Mouse (Mus musculus) forebrain, embryonic 14.5 days (tissue): ENCODE results near the gene Rab4b. TPM values are rescaled to one million over a fixed set of nuclear protein-coding genes. Genes with fewer than 3 reads are reported as not detected.
A peak's percentile ranks its signal among the peaks of the same experiment; 100 is the strongest.

Experiments
- ATAC-seq: fragments of 200-750 bp; cut with Nextera tagmentation; 2 replicates; pipeline ENCODE4 v1.8.0; 2017; ENCODE audit warnings: mild to moderate bottlenecking, moderate library complexity
- DNase-seq: peaks from one replicate; pipeline ENCODE4 v3.0.0-alpha.2; 2015; ENCODE audit warnings: low spot score
- H3K27ac ChIP-seq: fragments of 300-500 bp; sonication (generic); 2 replicates; pipeline ENCODE4 v1.5.1; 2014; ENCODE audit warnings: low read depth, mild to moderate bottlenecking, control low read depth, low read length, moderate library complexity
- H3K27me3 ChIP-seq: fragments of 300-500 bp; sonication (generic); replicated peaks from 2 replicates; pipeline ENCODE4 v1.6.1; 2014; ENCODE audit warnings: low read length, control low read depth, mixed read lengths; ENCODE audit not compliant: control insufficient read depth, insufficient read depth
- H3K36me3 ChIP-seq: fragments of 300-500 bp; sonication (generic); 2 replicates; pipeline ENCODE4 v1.6.1; 2014; ENCODE audit warnings: low read length, control low read depth; ENCODE audit not compliant: control insufficient read depth, insufficient read depth
- H3K4me1 ChIP-seq: fragments of 300-500 bp; sonication (generic); 2 replicates; pipeline ENCODE4 v1.6.1; 2014; ENCODE audit warnings: antibody characterized with exemption, low read length, control low read depth; ENCODE audit not compliant: control insufficient read depth, insufficient read depth
- H3K4me2 ChIP-seq: fragments of 300-500 bp; sonication (generic); 2 replicates; pipeline ENCODE4 v1.6.1; 2014; ENCODE audit warnings: mild to moderate bottlenecking, control low read depth, low read length
- H3K4me3 ChIP-seq: fragments of 300-500 bp; sonication (generic); 2 replicates; pipeline ENCODE4 v1.5.1; 2014; ENCODE audit warnings: low read depth, low read length, control low read depth
- H3K9ac ChIP-seq: fragments of 300-500 bp; sonication (generic); 2 replicates; pipeline ENCODE4 v1.6.1; 2014; ENCODE audit warnings: mild to moderate bottlenecking, low read length, control low read depth, moderate library complexity
- H3K9me3 ChIP-seq: fragments of 300-500 bp; sonication (generic); replicated peaks from 2 replicates; pipeline ENCODE4 v1.6.1; 2016; ENCODE audit warnings: low read length, control low read depth, mixed read lengths; ENCODE audit not compliant: control insufficient read depth
- WGBS: fragments of 180-500 bp; shearing (Covaris S2); extraction: QIAGEN DNeasy Blood & Tissue Kit; methylation state at CpG from one replicate; pipeline ENCODE4 v1.1.7; 2014; 5-methylcytosine and 5-hydroxymethylcytosine counted together
- polyA plus RNA-seq: library from polyadenylated mRNA; unstranded; fragments of >200 nt; fragmentation: Nextera tagmentation; extraction: Ambion mirVana; gene quantifications from 2 replicates; pipeline ENCODE4 v1.2.1, GENCODE M21; 2014

Rab4b gene
- polyA plus RNA-seq, 1 experiment from 2014 or later = 75.8 TPM

- no peaks in the 10 kb centered on the region for H3K9me3 ChIP-seq
- peak overlapping the region; percentile 78 for H3K4me2 ChIP-seq
- no peaks in the 10 kb centered on the region for H3K27me3 ChIP-seq
- H3K4me3 ChIP-seq = peak overlapping the region; percentile 72
- H3K4me1 ChIP-seq = peaks cover 40% of the 10 kb centered on the region
- H3K27ac ChIP-seq = peak overlapping the region; percentile 98
- peak overlapping the region; percentile 90 for H3K9ac ChIP-seq
- peaks cover 36% of the 10 kb centered on the region for H3K36me3 ChIP-seq
- ATAC-seq (peak; percentile 76), DNase-seq (peak; percentile 85)
- WGBS = under 1% methylated on average over 28 of the region's 43 CpGs
These were observed 12.5 kb downstream of the Rab4b start for GRCm38 (mm10) chr7:27166229-27166613.

- peak overlapping the region; percentile 78 for H3K4me2 ChIP-seq
- peak overlapping the region; percentile 90 for H3K9ac ChIP-seq
- peak overlapping the region; percentile 98 for H3K27ac ChIP-seq
- H3K9me3 ChIP-seq = no peaks in the 10 kb centered on the region
- H3K27me3 ChIP-seq = no peaks in the 10 kb centered on the region
- H3K4me1 ChIP-seq = peaks cover 40% of the 10 kb centered on the region
- DNase-seq = no peak
- ATAC-seq = no peak
- H3K36me3 ChIP-seq = peaks cover 37% of the 10 kb centered on the region
- 4% methylated on average over 8 of the region's 8 CpGs for WGBS
- peak overlapping the region; percentile 72 for H3K4me3 ChIP-seq
These were observed 13.0 kb downstream of the Rab4b start for GRCm38 (mm10) chr7:27165696-27166095.

- Histone ChIP-seq H3K4me2 (peak overlapping the region; percentile 78), H3K4me3 (peak overlapping the region; percentile 72), H3K27ac (no peak overlapping the region), H3K36me3 (peaks cover 42% of the 10 kb centered on the region), H3K27me3 (no peaks in the 10 kb centered on the region), H3K4me1 (peaks cover 43% of the 10 kb centered on the region), H3K9ac (peak overlapping the region; percentile 90), H3K9me3 (no peaks in the 10 kb centered on the region)
- no peak for DNase-seq
- 72% methylated on average over 19 of the region's 23 CpGs for WGBS
- ATAC-seq = no peak
These were observed 13.6 kb downstream of the Rab4b start for GRCm38 (mm10) chr7:27165007-27165655.

- peak overlapping the region; percentile 72 for H3K4me3 ChIP-seq
- peaks cover 44% of the 10 kb centered on the region for H3K4me1 ChIP-seq
- no peaks in the 10 kb centered on the region for H3K9me3 ChIP-seq
- H3K4me2 ChIP-seq = peak overlapping the region; percentile 78
- H3K27ac ChIP-seq = no peak overlapping the region
- no peaks in the 10 kb centered on the region for H3K27me3 ChIP-seq
- H3K9ac ChIP-seq = peak overlapping the region; percentile 49
- ATAC-seq (no peak), DNase-seq (no peak)
- WGBS = 87% methylated on average over 33 of the region's 33 CpGs
- H3K36me3 ChIP-seq = peaks cover 47% of the 10 kb centered on the region
These were observed 14.4 kb downstream of the Rab4b start for GRCm38 (mm10) chr7:27164112-27164947.

- peaks cover 56% of the 10 kb centered on the region for H3K36me3 ChIP-seq
- H3K27ac ChIP-seq = no peak overlapping the region
- DNase-seq = no peak
- 92% methylated on average over 5 of the region's 5 CpGs for WGBS
- peak overlapping the region; percentile 78 for H3K4me2 ChIP-seq
- H3K27me3 ChIP-seq = no peaks in the 10 kb centered on the region
- peaks cover 44% of the 10 kb centered on the region for H3K4me1 ChIP-seq
- peak overlapping the region; percentile 49; the same call in 1 of the 2 replicates for H3K9ac ChIP-seq
- no peaks in the 10 kb centered on the region for H3K9me3 ChIP-seq
- no peak for ATAC-seq
- H3K4me3 ChIP-seq = no peak overlapping the region
These were observed 15.3 kb downstream of the Rab4b start for GRCm38 (mm10) chr7:27163450-27163805.

- Histone ChIP-seq H3K27ac (no peak overlapping the region), H3K9me3 (no peaks in the 10 kb centered on the region), H3K4me2 (peak overlapping the region; percentile 78), H3K9ac (peak overlapping the region; percentile 49), H3K4me1 (peaks cover 44% of the 10 kb centered on the region), H3K27me3 (no peaks in the 10 kb centered on the region), H3K36me3 (peaks cover 61% of the 10 kb centered on the region), H3K4me3 (no peak overlapping the region)
- DNase-seq (no peak), ATAC-seq (no peak)
- 87% methylated on average over 5 of the region's 5 CpGs for WGBS
These were observed 15.8 kb downstream of the Rab4b start for GRCm38 (mm10) chr7:27162780-27163449.

GRCm38 (mm10) chr7:27161744-27162143 is 17.0 kb downstream of the Rab4b start:
- 90% methylated on average over 4 of the region's 4 CpGs for WGBS
- Histone ChIP-seq H3K4me1 (peaks cover 38% of the 10 kb centered on the region), H3K9me3 (no peaks in the 10 kb centered on the region), H3K4me2 (no peak overlapping the region), H3K9ac (0 out of 2 replicates have a peak overlapping the region, but pooled peaks have one; percentile 17), H3K36me3 (peaks cover 70% of the 10 kb centered on the region), H3K27me3 (no peaks in the 10 kb centered on the region), H3K27ac (no peak overlapping the region), H3K4me3 (no peak overlapping the region)
- ATAC-seq (no peak), DNase-seq (no peak)

- DNase-seq (no peak), ATAC-seq (no peak)
- Histone ChIP-seq H3K4me3 (no peak overlapping the region), H3K4me2 (no peak overlapping the region), H3K4me1 (peaks cover 38% of the 10 kb centered on the region), H3K9me3 (no peaks in the 10 kb centered on the region), H3K27ac (no peak overlapping the region), H3K9ac (no peak overlapping the region), H3K27me3 (no peaks in the 10 kb centered on the region), H3K36me3 (peaks cover 70% of the 10 kb centered on the region)
- WGBS = 85% methylated on average over 3 of the region's 3 CpGs
These were observed 17.8 kb downstream of the Rab4b start for GRCm38 (mm10) chr7:27160921-27161320.
